Mouse (Mus musculus): ENCODE results near the gene Slc41a1.

GRCm38 (mm10) chr1:131886641-131887040 is 59.3 kb downstream of the Slc41a1 start:
- no peak for TF ChIP-seq POLR2A (IDR thresholded peaks at IDR 0.05; ENCODE audit: insufficient read length, low read depth)
- no peak for TF ChIP-seq E2F4 (IDR thresholded peaks at IDR 0.05; ENCODE audit: insufficient read depth)
- no peak for TF ChIP-seq MYOG (IDR thresholded peaks at IDR 0.05; ENCODE audit: control insufficient read depth in 1 of 3, insufficient read depth in 1 of 3, insufficient read length in 2 of 3, low read depth in 2 of 3)
- TF ChIP-seq TCF12 (IDR thresholded peaks at IDR 0.05; ENCODE audit: insufficient read depth, poor library complexity, severe bottlenecking): no peak

Data from myocyte (in vitro differentiated cells).